Mouse (Mus musculus) spleen, postnatal 36 days (tissue): ENCODE data around the gene Ttc25.

Source experiments
- DNase-seq, 2 experiments: peaks; one replicate each; pipeline ENCODE4 v3.0.0; 2022; ENCODE audit warnings: low spot score in 2 of 2, mixed read lengths in 1 of 2

The Ttc25 gene

DNA sequence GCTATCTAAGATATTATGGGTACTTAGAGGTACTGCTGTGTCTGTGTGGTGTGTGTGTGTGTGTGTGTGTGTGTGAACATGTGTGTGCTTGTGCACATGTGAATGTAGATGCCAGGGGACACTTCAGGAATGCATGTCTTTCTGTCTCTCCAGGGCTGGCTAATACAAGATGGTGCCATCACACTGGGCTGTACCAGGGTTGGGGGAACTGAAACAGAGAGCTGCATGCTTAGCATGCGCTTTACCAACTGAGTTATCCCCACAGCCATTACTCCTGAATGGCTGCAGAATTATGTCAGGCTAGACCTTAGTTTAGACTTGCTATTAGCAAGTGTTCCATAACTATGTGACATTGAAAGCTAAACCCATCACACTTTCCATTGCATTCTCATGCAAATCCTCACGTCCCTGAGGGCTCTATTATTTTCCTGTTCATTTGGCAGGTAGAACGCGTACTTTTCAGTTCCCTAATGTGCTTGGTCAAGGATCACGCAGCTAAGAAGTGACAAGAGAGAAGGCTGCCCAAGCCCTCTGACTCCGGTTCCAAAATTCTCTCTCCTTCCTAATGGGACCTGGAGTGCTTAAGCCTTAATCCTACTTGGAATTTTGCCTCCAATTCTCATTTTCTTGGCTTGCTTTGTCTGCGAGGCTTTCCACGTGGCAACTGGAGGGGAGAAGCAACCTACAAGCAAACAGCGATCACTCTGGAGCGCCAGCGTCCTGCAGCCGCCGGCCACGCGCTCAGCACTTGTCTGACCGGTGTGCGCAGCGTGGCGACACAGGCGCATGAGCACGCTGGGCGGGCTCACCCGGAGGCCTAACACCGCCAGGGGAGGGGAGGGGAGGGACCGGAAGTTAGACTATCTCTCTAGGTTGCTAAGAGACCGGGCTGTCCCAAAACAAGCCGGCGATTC, at the start of gene Ttc25:
Ttc25 (plus strand) TSS at position 776 of the 914 bp plus-strand sequence.
- DNase-seq: peak; percentile 85 to 86

DNA sequence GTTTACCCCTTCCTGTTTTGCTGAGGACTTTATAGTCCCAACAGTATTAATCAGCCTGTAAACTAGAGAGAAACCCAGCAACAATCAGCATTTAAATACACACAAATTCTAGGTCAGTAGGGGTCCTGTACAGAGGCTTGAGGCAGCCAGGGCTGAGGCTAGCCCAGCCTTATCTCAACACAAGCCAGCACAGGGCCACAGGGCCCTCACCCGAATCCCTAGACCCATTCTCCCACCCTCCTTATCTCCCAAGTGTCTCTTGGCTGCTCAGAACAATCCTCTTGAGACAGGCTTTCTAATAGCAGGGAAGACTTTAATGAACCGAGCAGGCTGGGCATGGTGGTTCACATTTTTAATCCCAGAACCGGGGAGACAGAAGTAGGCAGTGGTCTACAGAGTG, 45.2 kb upstream of the Ttc25 start:
- no peak for DNase-seq

DNA sequence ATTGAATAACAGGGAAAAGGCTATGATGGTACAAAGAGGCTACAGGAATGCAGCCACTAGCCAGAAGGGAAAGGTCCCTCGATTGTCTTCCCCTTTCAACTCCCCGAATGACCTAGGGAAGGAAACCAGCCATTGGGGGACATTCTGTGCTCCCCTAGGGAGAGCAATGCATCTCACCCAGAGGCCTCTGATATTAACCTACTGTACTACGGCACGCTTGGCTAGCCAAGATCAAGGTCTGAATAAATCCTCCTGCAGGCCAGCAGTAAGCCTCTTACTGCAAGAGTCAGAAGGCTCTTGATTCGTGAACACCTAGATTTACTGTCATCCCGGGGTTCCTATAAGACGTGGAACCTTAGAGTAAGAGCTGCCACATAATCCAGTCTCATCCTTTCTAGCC, 44.8 kb upstream of the Ttc25 start:
- no peak for DNase-seq

DNA sequence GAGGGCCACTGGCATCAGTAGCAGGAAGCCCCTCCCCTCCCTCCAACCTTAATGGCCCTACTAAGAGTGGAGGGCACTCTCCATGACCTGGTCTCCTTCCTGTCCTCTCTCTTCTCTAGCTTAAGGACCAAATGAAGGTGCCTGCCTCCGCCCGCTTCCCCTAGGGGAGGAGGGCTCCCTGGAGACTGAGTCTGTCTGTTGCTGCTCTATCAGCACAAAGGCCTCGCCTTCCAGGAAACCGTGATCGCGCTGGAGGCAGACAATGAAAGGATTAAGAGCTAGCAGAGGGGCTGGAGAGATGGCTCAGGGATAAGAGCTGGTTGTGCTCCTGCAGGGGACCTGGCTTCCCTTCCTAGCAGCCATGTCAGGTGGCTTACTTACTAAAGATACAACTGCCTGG, 44.1 kb upstream of the Ttc25 start:
- no peak for DNase-seq

DNA sequence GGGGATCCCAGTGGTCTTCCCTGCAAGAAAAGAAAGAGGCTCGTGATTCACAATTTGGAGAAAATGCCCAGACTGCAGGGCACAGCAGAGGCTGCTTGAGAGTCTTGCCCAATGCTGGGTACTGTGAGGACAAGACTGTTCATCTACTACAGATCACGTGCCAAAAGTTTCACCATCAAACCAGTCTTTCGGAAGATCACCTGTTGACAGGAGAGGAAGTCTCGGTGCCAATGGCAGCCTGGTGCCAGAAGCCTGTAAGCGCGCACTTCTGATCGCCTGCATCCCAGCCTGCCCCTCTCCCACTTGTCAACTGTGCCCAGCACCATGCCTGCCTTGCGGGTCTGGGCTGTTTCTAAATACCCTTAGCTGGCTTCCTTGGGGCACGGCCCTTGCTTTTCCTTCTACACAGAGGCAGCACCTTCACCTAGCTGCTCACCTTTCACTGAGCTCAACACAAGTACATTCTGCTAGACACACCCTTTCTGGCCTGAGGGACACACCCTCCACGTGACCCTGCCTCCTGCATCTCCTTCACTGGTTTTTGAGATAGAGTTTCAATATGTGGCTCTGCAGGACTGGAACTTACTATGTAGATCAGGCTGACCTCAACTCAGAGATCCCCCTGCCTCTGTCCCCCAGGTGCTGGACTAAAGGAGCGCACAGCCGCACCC, 40.3 kb upstream of the Ttc25 start:
- no peak for DNase-seq

DNA sequence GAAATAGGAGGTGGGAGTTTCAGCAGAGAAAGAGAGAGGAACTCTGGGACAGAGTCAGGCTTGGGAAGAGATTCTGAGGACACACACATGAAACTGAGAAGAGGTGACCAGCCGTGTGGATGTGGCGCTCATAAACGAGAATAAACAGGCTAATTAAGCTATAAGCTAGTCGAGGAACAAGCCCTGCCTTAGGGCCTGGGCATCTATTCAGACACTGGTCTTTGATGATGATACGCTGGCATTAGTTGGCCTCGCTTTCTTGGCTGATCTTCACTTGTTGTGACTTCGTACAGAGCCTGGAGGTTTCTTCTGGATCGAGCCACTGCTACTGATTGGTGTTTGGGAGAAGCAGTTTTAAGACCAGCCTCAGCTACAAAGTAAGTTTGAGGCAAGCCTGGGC, 39.4 kb upstream of the Ttc25 start:
- no peak for DNase-seq

DNA sequence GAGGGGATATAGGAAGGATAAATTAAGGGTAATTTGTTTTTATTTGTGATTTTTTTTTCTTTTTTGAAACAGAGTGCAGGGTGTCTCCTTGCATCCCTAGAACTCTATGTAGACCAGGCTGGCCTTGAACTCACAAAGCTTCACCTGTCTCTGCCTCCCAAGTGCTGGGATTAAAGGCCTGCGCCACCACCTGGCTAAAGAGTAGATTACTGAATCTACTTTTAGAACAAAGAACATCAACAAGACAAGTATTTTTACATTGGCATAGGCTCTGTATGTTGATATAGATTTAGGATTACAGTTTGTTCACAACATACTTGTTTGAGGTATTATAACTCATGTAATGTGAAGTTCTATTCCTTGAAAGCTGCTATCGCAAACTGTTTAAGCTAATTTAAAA, 34.9 kb upstream of the Ttc25 start:
- no peak for DNase-seq

DNA sequence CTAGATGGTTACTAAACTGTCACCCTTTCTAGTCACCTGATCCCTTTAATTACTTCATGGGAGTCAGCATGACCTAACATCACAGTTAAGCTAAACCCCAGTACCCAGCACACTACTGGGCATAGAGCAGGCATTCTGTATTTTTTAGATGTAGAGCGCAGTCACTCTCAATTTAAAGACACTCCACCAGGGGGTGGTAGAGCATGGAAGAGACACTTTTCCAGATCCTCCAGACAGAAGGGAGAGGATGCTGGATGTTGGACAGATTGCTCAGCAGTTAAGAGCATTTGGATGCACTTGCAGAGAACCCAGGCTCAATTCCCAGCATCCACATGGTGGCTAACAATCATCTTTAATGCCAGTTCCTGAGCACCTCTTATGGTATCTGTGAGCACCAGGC, 33.0 kb upstream of the Ttc25 start:
- DNase-seq: no peak

DNA sequence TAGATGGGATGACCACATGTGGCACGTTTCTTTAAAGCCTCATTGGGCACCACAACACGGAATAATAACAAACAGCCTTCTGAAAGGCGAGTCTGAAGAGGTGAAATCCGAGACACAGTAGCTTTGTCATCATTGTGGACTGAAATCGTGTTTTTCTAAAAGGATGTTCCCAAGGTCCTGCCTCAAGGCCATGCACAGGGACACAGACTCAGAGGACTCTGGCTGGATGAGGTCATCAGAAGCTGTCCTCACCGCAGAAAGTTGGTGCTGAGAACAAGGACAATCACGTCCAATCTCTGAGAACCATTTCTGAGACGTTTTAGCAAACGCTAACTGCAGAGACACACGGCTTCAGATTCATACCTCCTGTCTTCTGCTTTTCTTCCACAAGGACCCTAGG, 31.7 kb upstream of the Ttc25 start:
- no peak for DNase-seq

DNA sequence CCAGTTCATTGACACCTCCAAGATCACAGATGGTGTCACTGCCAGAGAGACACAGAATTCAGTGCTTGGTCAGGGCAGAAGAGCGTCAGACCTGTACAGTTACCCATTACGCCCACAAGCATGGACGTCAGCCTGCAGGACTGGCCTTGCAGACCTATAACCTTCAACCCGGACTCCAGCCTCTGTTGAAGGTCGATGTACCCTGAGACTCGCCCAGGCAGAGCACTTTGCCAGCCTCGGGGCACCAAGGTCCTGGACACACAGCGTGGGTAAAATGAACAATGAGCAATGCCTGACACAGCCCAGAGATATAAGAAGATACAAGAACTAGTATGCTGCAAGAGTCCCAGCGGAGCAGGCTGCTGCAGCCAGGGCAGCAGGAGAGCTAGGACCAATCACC, 30.3 kb upstream of the Ttc25 start:
- no peak for DNase-seq

DNA sequence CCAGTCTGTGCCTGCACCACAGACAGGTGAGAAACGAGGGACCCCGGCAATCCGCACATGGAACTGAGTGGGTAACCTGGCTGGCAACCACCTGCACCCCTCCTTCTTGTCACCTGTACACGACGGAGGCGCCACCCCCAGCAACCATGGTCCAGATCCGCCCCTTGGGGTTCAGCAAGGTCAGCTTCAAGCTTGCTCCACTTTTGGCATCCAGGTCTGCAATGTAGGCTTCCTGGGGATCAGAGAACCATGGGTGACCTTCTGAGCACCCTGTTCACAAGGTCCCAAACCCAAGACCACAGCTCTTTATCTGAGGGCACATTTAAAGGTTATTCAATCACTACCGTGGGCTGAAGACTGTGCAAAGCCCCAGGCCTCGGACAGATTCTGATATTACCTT, 29.6 kb upstream of the Ttc25 start:
- DNase-seq: no peak

DNA sequence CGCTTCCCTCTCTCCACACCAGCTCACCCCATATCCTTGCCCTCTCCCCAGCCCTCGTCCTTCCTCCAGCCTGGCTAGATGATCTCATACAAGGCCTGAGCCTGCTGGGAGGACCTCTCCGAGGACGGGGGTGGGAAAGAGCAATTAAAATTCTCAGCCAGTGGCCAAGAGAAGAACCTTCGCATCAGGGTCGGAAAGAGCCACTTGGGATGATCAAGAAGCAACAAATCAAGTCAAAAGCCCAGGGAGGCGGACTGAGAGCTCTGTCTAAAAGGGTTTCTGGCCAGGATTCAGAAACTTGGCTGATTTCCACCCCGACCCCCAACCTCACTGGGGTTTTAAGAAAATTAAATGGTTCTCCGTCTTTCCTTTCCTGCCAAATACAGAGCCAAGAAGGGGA, 29.1 kb upstream of the Ttc25 start:
- DNase-seq: peak in 1 of 2 experiments; percentile 5

DNA sequence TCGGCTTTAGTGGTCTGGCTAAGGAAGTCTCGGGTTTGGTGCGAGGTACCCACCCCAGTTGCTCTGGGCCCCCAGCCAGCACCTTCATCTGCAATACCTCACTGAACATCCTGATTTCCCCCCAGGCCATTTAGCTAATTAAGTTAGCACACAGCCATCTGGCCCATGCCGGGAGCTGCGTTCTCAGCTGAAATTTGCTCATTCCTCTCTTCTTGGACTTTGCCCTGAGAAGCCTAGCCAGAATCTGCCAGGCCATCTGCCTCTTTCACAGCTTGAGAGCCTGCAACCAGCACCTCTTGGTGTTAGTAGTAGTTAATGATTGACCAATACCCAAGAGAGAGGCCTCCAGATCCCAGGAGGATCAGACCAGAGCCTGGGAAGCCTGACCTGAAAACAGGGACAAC, 27.2 kb upstream of the Ttc25 start:
- DNase-seq: no peak

DNA sequence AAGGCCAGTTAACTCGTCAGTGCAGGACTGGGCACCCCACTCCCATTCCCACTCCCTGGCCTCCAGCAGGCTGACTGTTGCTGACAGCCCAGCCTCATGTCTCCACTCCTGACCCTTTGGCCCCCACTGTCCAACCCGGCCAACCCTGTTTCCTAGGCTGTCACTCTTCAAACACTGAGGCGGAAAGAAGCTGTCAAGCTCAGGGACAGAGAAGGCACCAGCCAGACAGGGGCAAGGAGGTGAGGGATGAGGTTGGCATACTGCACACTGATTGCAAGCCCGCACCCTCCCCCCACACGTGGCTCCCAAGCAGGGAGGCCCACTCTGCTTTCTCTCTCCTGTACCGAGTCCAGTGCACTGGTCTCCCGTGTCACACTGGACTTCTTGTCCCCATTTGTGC, 26.2 kb upstream of the Ttc25 start:
- DNase-seq: no peak

DNA sequence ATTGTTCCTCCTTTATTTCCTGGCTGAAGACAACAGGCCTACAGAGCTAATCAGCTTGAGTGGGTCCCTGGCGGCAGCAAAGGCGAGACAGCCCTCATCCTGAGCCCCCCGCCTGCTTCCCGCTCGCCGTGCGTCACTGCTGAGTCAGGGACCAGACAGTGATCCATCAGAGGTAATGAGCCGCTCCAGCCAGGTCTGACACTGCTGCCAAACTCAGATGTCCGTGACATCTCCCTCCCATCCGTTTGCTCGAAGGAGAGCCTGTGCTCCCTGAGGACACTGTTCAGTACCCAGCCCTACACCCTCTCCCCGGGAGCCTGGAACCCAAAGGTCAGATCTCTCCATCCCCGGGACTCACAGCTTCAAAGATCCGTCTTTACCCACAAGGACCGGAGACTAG, 24.6 kb upstream of the Ttc25 start:
- no peak for DNase-seq

DNA sequence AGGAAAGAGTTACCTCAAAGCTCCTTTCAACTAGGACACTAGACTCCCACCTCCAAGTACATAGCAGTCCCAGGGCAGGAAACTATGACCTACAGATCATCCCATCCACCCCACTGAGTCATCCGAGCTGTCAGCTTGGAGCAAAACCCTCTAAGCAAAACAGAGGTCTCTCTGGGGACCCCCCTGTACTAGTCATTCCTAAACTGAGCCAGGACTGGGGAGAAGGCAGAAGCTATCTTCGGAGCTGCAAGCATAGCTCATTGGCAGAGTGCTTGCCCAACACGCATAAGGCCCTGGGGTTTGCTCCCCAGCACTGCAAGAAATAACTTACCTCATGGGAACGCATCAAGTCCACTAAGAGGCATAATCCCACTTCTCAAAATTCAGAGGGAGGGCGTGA, 21.0 kb upstream of the Ttc25 start:
- no peak for DNase-seq

DNA sequence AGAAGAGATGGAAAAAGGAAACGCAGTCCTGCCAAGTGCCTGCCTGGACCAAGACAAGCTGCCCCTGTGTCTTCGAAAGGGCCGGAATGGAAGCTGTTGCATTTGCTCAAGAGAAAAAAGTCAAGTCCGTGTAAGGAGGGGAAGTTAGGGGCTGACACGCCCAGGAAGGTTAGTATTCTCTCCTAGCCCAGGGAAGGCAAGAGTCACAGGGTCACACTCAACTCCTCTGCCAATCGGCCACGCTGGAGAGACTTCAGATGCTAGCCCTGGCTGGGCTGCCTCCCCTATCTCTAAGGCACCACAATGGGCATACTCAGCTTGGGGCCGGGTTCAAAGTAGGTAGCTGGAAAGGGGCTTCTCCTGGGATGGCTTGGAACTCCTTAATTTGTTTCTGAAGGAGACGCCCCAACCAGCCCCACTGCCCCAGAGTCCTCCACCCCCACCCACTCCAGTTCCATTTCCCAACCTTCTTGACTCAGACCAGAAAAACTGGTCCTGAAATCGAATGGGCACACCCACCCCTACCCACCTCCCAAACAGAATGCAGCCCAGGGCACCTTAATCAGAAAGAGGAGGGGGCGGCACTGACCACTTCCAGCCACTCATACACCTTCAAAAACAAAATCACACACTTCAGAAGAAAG, 20.3 kb upstream of the Ttc25 start:
- no peak for DNase-seq

DNA sequence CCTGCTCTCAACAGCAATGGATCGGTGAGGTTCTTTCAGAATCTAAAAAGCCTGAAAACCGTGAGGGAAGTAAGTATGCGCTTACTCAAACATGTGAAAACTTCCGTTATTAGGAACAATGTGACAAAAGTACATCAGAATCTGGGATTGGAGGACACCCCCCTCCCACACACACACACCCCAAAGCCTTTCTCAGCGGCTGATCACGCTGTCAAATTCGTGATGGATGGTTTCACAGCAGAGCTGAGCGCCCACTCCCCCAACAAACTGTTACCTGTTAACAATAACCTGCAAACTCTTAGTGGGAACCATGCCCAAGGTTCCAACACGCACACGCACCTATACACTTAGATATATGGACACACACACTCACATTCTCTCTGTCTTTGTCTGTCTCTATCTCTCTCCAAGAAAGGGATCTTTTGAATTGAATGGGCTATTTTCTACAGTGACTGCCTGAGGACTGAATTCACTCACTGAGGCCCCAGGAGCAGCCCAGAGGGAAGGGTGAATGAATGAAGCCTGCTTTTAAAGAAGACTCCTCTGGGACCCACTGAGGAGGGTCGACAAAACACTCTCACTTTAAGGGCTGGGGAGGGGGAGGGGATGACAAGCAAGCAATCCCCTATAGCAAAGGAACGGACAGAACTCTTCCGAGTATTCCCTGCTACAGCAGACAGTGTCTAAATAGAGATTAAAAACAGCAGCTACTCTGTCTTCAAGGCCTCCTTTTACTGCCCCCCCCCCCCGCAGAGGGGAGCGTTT, 19.2 kb upstream of the Ttc25 start:
- DNase-seq: no peak

DNA sequence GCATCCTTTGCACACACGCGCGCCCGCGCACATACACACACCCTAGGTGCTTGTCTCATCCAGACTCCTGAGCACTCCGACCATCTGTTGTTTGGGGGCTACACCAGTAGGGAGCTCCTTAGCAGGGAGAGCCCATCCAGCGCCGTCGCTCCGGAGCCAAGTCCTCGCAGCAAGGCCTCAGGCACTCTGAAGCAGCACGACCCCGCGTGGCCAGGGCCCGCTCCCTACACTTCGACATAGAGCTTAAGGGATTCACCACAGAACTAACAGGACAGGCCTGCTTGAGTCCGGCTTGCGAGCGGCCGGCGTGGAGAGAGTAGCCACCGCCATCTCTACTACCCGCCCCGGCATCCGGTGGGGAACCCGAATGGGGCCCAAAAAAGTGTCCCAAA, 18.3 kb upstream of the Ttc25 start:
- DNase-seq: peak; percentile 48 to 58

DNA sequence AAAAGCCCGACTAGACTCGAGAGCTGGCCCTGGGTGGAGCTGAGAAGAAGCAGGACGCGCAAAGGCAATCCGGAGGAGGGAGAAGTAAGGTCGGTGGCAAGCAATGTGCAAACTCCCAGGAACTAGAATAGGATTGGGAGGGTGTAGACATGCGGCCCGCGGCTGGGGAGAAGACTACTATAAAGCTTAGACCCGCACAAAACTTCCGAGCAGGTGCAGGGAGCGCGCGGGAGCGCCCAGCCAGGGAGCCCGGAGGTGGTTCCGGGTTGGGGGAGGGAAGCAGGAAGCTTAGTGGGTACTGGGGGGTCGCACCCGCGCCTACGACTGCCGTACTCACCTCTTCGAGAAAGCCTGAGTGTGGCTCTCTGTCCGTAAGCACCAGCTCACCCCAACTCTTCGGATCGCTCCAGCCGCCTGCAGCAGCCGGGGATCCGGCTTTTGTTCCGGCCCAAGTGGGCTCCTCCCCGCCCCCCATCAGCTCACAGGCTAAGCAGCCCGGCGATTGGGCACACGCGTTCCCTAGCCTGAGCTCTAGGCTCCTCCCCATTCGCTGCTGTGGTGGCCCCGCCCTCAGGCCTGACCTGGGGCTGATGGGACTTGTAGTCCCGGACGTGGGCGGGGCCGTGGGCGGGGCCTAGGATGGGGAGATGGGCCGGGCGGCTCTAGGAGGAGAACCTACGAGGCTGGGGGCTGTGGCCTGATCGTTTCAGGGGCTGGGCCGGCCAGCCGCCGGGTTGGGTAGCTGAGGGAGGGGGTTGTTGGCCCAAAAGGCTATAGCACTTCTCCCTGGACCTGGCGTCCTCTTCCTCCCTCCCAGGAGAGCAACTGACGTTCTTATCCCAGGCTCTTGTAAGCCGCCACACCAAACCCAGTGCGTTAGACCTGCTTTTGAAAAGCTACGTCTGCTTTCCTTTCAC, 17.7 kb upstream of the Ttc25 start, which contains the start of gene Acly:
Acly (minus strand) TSS at position 543 of the 917 bp plus-strand sequence.
- DNase-seq: peak; percentile 99
